Mouse (Mus musculus) liver, adult 2 months (tissue): ENCODE measurements around the gene Gm11027.

Source experiments
- CTCF ChIP-seq: fragments of 200-500 bp; IDR thresholded peaks from 2 replicates; pipeline ENCODE4 v1.5.1; 2011; ENCODE audit warnings: low read depth, low read length, control low read depth
- POLR2A ChIP-seq: fragments of 200-500 bp; IDR thresholded peaks from 2 replicates; pipeline ENCODE4 v1.6.1; 2011; ENCODE audit warnings: low read length, control low read depth; ENCODE audit not compliant: insufficient read depth; ENCODE audit errors: extremely low read depth

DNA sequence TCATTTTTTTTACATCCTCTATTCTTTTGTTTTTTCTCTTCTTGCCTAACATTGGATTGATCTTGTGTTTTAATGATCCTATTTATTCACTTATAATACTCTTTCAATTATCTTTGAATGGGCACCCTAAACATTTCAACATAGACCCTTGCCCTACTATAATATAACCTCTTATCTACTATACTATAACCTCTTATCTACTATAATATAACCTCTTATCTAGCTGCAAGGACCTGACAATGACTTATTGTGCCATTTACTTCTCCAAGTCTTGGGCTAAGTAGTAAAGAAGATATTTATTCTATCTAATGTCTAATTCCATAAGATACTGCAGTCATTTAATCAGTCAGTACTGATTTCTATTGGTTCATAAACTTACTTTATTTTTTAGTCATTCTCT lies 36.8 kb upstream of the Gm11027 start:
- no peak for TF ChIP-seq CTCF
- no peak for TF ChIP-seq POLR2A
